Mouse (Mus musculus): ENCODE results near the gene AW146154.
"Not testable (repeated sequence)": the region's sequence is repeated elsewhere in the genome, so short reads cannot be mapped to it uniquely, and the experiment has no call there.

GRCm38 (mm10) chr7:41448596-41448995, 51.1 kb downstream of the AW146154 start, which contains the start of gene Vmn2r57:
- not testable (repeated sequence) for TF ChIP-seq CTCF (IDR thresholded peaks at IDR 0.05; ENCODE audit: extremely low read depth, insufficient read depth, insufficient read length, insufficient replicate concordance); POLR2A (IDR thresholded peaks at IDR 0.05; ENCODE audit: low read depth, low read length)

All from spleen, adult 2 months (tissue).